Mouse (Mus musculus): ENCODE measurements around the gene Rnf152.

The Rnf152 gene

DNA sequence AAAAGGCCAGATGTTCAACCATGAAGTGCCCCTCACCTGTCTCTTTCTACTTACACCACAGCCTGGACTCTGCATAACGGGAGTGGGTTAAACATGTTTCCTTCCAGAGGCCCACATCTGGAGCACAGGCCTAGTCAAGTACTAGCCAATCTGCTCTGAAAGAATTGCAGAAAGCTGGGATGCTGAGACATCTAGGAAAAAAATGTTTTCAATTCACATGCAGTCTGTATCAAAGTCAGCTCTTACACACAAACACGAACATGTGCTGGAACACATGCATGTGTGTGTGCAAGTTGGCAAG is 44.0 kb downstream of the Rnf152 start:
- no peak for DNase-seq (ENCODE audit: low read depth)

DNA sequence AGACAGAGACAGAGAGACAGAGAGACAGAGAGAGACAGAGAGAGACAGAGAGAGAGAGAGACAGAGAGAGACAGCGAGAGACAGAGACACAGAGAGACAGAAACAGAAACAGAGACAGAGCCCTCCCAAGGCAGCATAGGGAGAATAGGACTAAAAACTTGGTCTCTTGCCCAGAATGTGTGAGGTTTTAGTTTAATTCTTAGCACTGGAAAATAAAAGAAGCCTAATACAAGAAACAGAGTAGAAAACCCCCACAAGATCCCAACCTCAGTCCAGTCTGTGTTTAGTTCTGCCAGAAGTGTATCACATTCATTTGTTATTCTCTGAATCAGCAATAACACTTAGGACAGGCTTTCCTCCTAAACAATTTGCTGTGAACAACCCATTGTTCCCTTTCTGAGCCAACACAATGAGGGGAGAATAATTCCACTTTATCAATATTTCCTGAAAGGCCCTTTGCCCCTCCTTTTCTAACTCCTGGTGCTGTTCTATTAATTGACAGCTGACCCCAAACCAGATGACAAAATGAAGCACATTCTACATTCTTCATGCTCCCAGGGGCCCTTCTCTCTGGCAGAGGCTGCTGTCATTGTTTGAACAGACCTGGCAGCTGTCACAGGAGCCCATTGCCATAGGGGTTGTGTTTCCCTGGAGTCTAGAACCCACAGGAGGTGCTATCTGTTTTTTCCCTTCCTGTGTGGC is 44.5 kb downstream of the Rnf152 start:
- DNase-seq (ENCODE audit: low read depth) = no peak

DNA sequence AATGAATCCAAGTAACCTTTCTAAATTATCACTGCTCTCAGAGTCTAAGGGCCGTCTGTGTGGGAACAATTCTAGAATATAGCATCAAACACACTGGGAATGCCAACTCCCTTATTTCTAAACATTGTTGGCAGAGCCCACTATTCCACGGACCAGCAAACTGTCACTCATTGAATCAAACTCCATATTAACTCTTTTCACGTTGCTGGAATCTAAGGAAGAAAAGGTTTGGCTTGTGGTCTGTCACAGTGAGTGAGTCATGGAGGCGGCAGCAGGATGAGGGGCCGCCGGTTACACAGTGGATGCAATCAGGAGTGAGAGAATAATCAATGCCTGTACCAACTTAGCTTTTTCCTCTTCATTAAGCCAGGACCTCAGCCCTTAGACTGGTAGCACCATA is 54.3 kb downstream of the Rnf152 start:
- no peak for DNase-seq (ENCODE audit: low read depth)

DNA sequence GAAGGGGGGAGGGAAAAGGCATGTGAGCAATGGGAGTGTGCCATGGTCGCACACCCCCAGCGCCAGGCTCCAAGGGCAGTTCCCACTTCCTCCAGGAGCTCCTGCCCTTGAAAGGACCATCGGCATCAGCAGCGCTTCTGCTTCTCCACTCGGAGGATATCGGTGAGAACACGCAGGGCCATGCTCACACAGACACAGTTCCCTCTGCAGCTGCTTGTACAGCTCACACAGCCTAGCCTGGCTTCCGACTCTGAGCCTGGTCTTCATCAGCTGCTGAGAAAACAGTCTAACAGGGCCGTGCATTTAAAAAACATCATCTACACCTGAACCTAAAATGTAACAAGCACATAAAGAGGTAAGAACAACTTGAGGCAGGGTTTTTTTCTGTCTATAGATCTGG is 54.7 kb downstream of the Rnf152 start:
- no peak for DNase-seq (ENCODE audit: low read depth)

DNA sequence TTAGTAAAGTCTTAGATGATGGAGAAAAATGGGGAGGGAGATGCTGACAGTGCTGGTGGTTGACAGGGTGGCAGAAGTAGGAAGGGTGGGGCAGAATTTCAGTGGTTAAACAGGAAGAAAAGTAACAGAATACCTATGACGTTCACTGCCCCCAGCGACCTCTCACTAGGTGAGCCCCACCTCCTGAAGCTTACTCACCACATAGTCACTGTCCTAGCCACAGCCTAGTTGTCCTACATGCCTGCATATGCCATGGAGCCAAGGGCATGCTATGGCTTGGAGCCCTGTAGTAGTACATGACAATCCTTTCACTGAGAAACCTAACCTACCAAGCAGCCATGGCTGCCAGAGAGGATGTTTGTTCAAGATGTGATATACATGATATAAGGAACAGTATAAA is 64.7 kb downstream of the Rnf152 start:
- no peak for DNase-seq (ENCODE audit: low read depth)

DNA sequence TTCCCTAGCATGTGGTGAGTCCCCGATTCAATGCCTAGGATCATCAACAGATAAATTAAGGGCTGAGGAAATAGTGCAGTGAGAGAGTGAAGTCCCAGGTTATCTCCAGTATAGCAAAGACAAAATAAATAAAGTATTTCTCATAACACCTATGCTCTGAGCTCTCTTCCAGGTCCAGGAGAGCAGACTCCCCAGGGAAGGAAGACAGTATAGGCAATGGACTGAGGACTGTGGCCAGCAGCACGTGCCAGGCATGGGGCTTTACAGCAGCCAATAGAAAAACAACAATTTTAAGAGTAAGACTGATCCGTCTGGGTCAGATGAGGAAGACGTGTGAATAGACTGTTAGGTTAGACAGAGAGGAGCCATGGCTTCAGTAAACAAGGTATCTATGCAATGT is 69.0 kb downstream of the Rnf152 start:
- no peak for DNase-seq (ENCODE audit: low read depth)

DNA sequence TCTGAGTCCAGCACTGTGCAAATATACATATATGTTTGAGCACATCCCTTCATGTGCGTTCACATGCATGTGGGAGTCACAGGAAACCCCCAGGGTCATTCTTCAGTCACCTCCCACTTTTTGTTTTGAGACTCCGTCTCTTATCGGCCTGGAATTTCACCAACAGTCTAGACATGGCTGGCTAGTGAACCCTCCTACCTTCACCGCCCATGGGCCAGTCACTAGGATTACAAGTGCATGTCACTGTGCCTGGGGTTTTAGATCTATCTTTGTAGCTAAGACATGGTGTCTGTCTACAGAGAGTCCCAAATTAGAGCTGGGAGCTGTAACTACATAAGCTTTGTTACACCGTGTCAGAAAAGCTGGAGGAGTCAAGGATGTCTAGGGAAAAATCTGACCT is 69.6 kb downstream of the Rnf152 start:
- no peak for DNase-seq (ENCODE audit: low read depth)

DNA sequence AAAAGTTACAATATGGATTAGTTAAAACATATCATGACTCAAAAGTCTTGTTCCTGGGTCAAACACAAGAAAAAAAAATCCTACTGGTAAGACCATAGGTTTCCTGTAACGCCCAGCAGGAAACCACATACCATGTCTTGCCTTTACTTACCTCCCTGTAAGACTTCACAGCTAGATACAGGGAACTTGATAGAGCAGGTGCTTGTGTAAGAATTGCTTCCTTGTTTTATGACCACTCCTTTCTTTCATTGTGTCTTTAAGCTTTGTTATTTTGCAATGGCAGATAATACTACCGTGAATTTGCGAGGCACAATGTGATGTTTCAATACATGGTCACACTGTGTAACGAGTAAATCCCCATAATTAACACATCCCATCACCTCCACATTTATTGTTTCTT is 71.5 kb downstream of the Rnf152 start:
- DNase-seq (ENCODE audit: low read depth) = peak; percentile 10

DNA sequence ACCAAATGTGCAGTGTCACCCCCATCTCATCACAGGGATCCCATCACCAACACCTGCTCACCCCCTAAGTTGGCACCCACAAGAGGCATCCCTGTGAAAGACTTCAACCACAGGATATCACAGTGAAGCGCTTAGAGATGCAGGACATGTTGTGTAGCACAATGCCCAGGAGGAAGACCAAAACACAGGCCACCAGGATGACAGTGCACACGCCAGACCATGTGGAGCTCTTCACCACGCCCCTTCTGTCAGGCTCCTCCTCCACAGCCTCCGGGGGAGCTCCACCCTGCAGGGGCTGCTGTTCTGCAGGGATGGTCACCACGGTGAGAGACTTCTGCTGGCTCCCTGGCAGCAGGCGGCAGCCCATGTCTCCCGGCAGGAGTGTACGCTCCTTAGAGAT is 72.4 kb downstream of the Rnf152 start:
- no peak for DNase-seq (ENCODE audit: low read depth)

DNA sequence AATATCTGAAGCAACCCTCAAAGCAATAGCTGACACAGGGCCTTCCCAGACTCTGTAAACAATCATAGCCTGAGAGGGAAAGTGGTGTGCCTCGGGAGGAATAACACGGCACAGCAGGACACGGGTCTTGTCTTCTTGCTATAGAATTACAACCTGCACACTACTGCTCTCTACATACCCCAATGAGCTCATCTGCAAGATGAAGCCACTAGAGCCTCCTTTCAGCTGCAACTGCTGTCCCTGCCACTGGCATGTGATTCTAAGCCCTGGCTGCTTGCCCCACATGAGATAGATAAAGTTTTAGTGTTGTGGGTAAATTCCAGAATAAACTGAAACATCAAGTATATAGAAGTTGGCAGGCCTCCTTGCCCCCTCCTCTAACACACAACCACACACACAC is 75.2 kb downstream of the Rnf152 start:
- DNase-seq (ENCODE audit: low read depth) = no peak

DNA sequence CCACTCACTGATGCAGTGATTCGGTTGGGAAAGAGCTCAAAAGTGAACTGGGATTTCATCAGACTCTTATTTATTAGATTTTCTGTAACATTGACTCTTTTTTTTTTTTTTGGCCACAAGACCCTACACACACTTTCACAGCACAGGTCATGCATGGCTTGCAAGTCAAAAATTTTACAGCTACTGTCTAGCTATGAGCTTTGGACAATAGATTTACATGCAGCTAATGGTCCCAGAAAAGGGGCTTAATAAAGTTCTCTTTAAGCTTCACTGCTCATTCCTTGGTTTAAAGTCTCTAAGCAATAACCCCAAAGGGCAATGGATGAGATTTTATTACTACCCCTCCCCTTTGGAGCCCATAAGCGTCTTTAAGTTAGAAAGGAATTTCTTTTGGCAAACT is 76.3 kb downstream of the Rnf152 start:
- DNase-seq (ENCODE audit: low read depth) = no peak

DNA sequence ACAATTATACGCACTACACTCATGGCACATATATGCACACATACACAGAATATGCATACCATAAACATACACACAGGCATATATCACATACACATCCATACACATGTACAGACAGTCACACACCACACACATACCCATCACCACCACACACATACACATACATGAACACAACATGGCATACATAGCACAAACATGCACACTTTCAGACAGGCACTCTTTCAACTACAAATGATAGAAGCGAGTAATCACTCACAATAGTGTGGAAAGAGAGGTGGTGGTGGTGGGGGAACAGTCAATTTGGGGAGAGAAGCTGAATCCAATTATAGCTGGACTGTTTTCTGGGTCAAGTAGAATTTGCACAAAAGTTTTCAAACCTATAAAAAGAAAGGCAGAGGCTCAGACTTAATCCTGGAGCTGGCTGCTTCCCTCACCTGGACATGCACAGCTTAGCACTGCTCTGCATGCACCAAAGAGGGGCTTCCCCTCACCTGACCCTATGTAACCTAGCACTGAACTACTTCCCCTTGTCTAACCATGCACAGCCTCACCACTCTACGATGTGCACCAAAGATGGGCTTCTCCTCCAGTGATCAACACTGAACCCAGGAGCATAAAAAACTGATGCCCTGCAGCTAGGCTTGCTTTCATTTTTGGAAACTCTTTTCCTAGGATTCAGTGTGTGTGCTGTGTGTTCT is 81.9 kb downstream of the Rnf152 start:
- DNase-seq (ENCODE audit: low read depth) = no peak

DNA sequence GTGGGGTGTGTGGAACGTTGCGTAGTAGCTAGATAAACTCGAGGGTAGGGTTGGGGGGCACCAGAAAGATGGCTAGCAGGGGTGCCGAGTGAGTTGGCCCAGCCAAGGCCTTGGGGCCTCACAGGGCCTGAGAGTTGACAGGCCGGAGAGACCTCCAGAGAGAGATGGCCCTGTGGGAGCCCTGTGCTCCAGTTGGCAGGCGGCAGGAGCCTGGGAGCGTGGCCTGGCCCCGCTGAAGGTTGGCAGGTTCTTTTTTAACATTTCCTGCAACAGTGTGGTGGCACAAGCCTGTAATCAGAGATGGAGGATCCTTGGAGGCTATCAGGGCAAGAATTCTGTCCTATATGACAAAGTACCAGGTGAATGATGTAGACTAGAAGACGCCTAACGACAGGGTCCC is 85.4 kb downstream of the Rnf152 start:
- DNase-seq (ENCODE audit: low read depth) = no peak

DNA sequence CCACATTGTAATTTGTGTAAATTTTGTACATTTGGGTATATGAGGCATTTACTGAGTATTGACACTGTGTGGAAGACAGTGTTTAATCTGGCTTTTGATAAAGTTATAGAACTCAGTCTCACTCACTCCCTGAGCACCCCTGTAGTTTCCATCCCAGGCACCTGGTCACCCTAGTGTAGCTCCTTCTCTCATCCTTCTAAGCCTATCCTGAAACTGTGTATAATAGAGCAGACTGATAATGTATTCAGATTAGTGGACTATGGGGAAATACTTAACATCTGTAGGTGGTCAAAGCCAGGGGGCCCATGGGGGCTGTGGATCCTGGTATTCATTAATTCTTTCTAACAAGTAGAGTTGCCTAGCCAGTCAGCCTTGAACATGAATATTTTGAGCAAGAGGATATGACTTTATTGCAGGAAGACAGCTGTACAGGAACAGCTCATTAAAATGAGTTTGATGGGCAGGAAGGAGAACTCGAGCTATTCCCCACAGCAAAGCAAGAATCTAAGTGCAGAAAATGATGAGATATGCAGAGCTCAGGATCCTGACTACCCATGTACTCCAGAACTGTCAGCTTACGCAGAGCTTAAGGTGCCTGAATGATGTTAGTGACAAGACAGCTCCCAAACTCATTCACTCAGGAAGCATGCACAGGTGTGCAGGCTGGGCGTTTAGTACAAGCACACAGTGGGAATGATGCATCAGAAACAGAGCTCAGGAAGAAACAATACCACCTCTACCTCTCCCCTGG is 93.1 kb downstream of the Rnf152 start:
- no peak for DNase-seq (ENCODE audit: low read depth)

DNA sequence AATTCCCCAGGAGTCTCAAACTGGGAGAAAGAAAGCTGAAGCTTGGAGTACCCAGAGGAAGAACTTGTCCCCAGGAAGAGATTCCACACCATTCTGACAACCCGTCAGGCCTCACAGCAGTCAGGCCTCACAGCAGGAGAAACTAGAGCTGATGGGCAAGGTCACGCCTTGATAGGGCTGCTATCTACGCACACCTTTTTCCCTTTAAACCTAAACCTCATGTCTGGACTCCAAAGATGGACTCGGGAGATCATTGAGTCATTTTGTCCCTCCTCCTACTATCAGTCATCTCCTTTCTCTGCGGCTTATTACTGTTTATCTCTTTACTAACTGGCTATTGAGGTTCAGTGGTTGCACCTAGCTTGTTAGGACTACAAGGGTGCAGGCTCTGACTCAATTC is 96.3 kb downstream of the Rnf152 start:
- no peak for DNase-seq (ENCODE audit: low read depth)

DNA sequence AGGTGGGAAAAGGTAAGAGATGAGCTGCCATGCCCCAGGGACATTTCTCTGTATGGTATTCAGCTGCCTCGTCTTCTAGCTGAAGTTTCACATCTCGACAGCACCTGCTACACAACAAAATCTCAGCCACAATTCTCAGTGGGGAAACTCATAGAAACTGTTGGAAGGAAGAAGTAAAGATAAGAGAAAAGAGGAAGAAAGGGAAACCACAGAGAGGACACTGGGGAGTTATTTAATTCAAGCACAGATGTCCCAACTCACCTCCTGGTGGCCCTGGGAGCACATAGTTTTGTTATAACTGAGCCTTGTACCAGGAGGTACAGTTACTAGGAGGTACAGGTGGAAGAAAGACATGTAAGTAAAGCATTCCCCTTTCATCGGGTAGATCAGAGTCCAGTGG is 99.3 kb downstream of the Rnf152 start:
- peak; percentile 4 for DNase-seq (ENCODE audit: low read depth)

DNA sequence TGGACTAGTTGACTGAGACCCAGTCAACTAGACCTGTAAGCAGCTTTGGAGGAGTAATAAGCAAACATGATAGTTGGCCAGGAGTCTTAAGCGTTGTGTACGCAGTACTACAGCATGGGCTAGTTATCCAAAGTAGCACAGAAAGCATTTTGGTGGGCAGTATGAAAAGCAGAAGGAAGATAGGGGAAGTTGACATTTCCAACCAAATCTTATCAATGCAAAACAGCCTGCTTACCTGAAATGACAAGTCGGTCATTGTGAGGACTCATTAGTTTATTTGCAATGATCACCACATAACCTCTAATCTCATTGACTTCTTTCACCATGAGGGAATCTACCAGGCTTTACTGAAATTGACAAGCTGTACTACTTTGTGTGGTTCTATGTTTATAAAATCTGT is 107.3 kb downstream of the Rnf152 start:
- DNase-seq (ENCODE audit: low read depth) = no peak

DNA sequence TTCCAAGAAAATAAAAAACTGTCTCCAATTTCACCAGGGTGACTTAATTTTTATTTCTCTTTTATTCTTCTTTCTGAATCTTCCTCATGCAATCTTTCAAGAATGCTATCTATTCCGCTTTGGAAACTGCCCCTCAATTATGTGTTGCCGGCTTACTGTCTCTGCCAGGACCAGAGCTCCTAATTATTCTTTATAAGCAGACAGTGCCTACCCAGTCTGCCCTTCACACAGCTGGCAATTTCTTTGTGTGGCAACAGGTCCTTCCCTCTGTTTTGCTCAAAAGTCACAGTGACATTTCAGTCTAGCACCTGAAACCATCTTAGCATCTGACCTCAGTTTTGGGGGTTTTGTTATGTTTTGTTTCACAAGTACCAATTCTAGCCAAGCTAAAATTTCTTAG is 109.9 kb downstream of the Rnf152 start:
- DNase-seq (ENCODE audit: low read depth) = no peak

DNA sequence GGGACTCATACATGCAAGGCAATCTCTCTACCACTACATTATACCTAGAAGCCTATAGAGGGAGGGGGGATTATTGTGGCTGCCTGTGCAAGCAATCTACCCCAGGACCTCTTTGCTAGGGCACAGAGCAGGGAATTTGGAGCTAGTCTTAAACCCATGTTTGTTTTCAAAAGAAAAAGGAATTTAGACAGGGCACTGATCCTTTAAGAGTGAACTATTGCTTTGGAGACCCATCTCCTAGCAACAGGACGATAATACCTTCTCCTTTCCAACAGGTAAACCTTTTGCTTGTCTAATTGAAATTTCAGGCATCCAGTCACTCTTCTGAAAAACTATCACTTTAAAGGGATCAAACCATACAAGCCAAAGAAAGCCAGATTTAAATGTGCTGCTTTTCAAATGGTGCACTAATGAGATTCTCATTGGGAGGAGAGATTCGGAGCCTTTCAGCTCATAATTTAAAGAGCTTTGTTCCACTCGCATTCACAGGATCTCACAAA is 110.4 kb downstream of the Rnf152 start:
- no peak for DNase-seq (ENCODE audit: low read depth)

DNA sequence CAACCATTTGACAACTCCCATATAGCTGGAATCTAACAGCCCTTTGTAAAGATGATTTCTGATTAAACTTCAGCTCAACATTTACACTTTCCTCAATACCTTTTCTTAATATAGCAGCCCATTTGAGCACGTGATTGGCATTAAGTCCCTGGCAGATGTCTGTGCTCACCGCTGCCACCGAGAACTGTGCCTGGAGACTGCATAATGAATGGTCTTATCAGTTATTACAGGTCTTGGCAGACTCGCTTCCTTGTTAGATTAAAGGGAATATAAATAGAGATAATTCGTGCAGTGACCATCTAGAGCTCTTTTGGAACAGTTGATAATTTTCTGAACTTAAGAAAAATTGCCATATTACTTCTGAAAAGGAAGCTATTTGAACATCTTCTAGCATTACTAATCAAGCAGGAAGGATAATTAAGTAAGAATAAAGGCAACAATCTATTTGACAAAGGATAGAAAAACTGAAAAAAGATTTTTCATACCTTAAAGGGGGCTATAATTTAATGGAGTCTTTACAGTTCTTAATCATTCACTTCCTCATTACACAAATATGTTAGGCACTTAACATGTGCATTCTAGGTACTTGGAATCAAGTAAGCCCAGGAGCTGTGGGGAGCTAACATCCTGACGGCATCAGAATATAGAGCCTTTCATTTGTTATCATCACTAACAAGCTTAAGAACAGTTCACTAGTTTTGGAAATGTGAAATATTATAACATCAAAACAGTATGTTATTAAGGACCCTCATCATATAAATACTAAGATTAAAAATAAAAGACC is 113.0 kb downstream of the Rnf152 start:
- DNase-seq (ENCODE audit: low read depth) = no peak

DNA sequence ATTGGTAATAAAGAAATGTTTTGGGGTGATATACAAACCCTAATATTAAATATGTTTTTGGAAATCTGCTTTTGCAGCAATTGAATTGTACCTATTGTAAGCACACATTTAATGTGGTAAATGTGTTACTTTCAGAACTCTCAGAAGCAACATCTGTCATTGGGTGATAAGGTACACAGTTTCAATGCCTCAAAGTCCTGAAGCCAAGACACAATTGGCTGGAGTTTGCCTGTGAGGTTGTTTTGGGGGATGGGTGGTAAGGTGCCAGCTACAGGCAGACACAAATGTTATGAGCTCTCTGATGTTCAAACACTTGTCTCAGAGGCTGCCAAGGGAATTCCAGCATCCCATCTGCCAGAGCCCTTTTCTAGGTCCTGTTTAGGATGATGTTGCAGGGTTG is 116.3 kb downstream of the Rnf152 start:
- DNase-seq (ENCODE audit: low read depth) = no peak

Measured in 416B (cell line).